Mouse (Mus musculus) hindbrain, embryonic 11.5 days (tissue): ENCODE measurements around the gene Gm45717. TPM values are rescaled to one million over a fixed set of nuclear protein-coding genes. Genes with fewer than 3 reads are reported as not detected.

ENCODE experiments used
- polyA plus RNA-seq: library from polyadenylated mRNA; unstranded; fragments of >200 nt; fragmentation: Nextera tagmentation; extraction: Ambion mirVana; gene quantifications from 2 replicates; pipeline ENCODE4 v1.2.1, GENCODE M21; 2014

Gm45717 gene
- polyA plus RNA-seq, 1 experiment from 2014 or later: not detected

Other genes starting within 250 kb of the Gm45717 start
- gene Cyp2e1, start 192.2 kb downstream of the Gm45717 start, polyA plus RNA-seq: not detected in 2 replicates
- 0.45 TPM in 1 of 2 replicates, not detected in the other for gene Syce1, start 168.1 kb downstream of the Gm45717 start, polyA plus RNA-seq
- gene Zfp941, start 133.8 kb downstream of the Gm45717 start, polyA plus RNA-seq: 6.4 and 8.1 TPM in 2 replicates
- gene Urah, start 120.9 kb downstream of the Gm45717 start, polyA plus RNA-seq: 0.25 TPM in 1 of 2 replicates, not detected in the other
- not detected in 2 replicates for gene Scgb1c1, start 110.4 kb downstream of the Gm45717 start, polyA plus RNA-seq
- not detected in 2 replicates for gene Odf3, start 108.1 kb downstream of the Gm45717 start, polyA plus RNA-seq
- gene Gm45785, start 99.6 kb downstream of the Gm45717 start, polyA plus RNA-seq: not detected in 2 replicates
- gene Ric8a, start 99.0 kb downstream of the Gm45717 start, polyA plus RNA-seq: 74.6 and 74.8 TPM in 2 replicates
- 24.2 and 28.9 TPM in 2 replicates for gene Bet1l, start 98.4 kb downstream of the Gm45717 start, polyA plus RNA-seq
- 182 and 243 TPM in 2 replicates for gene Psmd13, start 74.0 kb downstream of the Gm45717 start, polyA plus RNA-seq
- gene Sirt3, start 73.6 kb downstream of the Gm45717 start, polyA plus RNA-seq: 21.6 and 23.3 TPM in 2 replicates
- gene Cox8b, start 55.5 kb downstream of the Gm45717 start, polyA plus RNA-seq: 0.86 TPM in 1 of 2 replicates, not detected in the other
- 0.06 and 0.17 TPM in 2 replicates for gene Nlrp6, start 35.0 kb downstream of the Gm45717 start, polyA plus RNA-seq
- gene Pgghg, start 14.5 kb downstream of the Gm45717 start, polyA plus RNA-seq: 9.7 and 10.6 TPM in 2 replicates
- 0.27 and 0.54 TPM in 2 replicates for gene Ifitm5, start 5.6 kb downstream of the Gm45717 start, polyA plus RNA-seq
- 290 and 308 TPM in 2 replicates for gene Ifitm2, start 50 bp upstream of the Gm45717 start, polyA plus RNA-seq
- 6.9 and 7.8 TPM in 2 replicates for gene Ifitm1, start 11.3 kb upstream of the Gm45717 start, polyA plus RNA-seq
- 18.6 and 20.6 TPM in 2 replicates for gene Ifitm3, start 54.8 kb upstream of the Gm45717 start, polyA plus RNA-seq
- gene Ifitm6, start 62.0 kb upstream of the Gm45717 start, polyA plus RNA-seq: 0.24 TPM in 1 of 2 replicates, not detected in the other
- not detected in 2 replicates for gene Gm17387, start 73.2 kb upstream of the Gm45717 start, polyA plus RNA-seq
- gene B4galnt4, start 105.2 kb upstream of the Gm45717 start, polyA plus RNA-seq: 15.1 and 18.1 TPM in 2 replicates
- gene Pkp3, start 122.3 kb upstream of the Gm45717 start, polyA plus RNA-seq: 2.0 and 2.6 TPM in 2 replicates
- 1.0 and 2.1 TPM in 2 replicates for gene Sigirr, start 144.6 kb upstream of the Gm45717 start, polyA plus RNA-seq
- gene Ano9, start 161.9 kb upstream of the Gm45717 start, polyA plus RNA-seq: 0.48 and 0.70 TPM in 2 replicates
- 65.2 and 73.5 TPM in 2 replicates for gene Ptdss2, start 166.4 kb upstream of the Gm45717 start, polyA plus RNA-seq
- gene Rnh1, start 216.9 kb upstream of the Gm45717 start, polyA plus RNA-seq: 59.6 and 64.4 TPM in 2 replicates
- 98.0 and 99.6 TPM in 2 replicates for gene Hras, start 238.1 kb upstream of the Gm45717 start, polyA plus RNA-seq
- 6.2 and 7.8 TPM in 2 replicates for gene Lrrc56, start 238.2 kb upstream of the Gm45717 start, polyA plus RNA-seq